Mouse (Mus musculus) embryonic fibroblast, embryonic 13.5 days (primary cell): ENCODE measurements at regions not wholly inside any gene's neighbourhood (a gene's known extent, or its start where the extent isn't known, plus 50 kb on each side); places are given as distances from the start of the nearest gene placed in this dataset.

Experiments
- CTCF ChIP-seq: IDR thresholded peaks from 2 replicates; pipeline ENCODE4 v1.5.1; 2011; ENCODE audit warnings: mild to moderate bottlenecking, control low read depth, low read length, moderate library complexity, borderline replicate concordance; ENCODE audit not compliant: insufficient read depth
- POLR2A ChIP-seq: IDR thresholded peaks from 2 replicates; pipeline ENCODE4 v1.6.1; 2011; ENCODE audit warnings: low read depth, mild to moderate bottlenecking, control low read depth, low read length, moderate library complexity

DNA sequence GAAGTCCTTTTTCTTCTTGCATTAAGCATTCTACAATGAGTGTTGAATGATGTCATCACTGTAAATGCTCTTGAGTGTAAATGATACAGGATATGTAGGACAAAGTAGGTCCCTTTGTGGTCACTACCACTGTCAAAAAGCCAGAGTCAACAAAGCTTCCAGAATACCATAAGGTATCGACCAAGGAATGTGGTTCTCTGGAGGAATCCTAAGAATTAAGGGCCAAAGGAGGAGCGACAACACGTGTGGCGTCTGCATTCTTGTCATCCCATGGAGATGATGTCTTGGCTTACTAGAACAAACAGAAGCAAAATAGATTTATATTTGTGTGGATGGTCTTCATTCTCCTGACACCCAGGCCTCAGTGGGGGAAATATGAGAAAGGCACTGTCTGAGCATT is 161.4 kb upstream of the D16Ertd472e start:
- TF ChIP-seq CTCF (no peak), POLR2A (no peak)
